Mouse (Mus musculus) midbrain, embryonic 14.5 days (tissue): ENCODE results near the gene Ganab. TPM values are rescaled to one million over a fixed set of nuclear protein-coding genes. Genes with fewer than 3 reads are reported as not detected.
A peak's percentile ranks its signal among the peaks of the same experiment; 100 is the strongest.

Experiments used
- ATAC-seq: fragments of 200-750 bp; cut with Nextera tagmentation; 2 replicates; pipeline ENCODE4 v1.8.0; 2017; ENCODE audit warnings: moderate number of reproducible peaks, moderate library complexity; ENCODE audit not compliant: low FRiP score, low TSS enrichment
- DNase-seq: peaks from one replicate; pipeline ENCODE4 v3.0.0-alpha.2; 2015
- H3K27ac ChIP-seq: fragments of 300-500 bp; sonication (generic); replicated peaks from 2 replicates; pipeline ENCODE4 v1.5.1; 2014; ENCODE audit warnings: mild to moderate bottlenecking, low read depth, low read length, moderate library complexity
- H3K27me3 ChIP-seq: fragments of 300-500 bp; sonication (generic); 2 replicates; pipeline ENCODE4 v1.6.1; 2014; ENCODE audit warnings: low read length, control low read depth, mixed read lengths; ENCODE audit not compliant: control insufficient read depth, insufficient read depth
- H3K36me3 ChIP-seq: fragments of 300-500 bp; sonication (generic); 2 replicates; pipeline ENCODE4 v1.6.1; 2014; ENCODE audit warnings: low read length, control low read depth; ENCODE audit not compliant: control insufficient read depth, insufficient read depth
- H3K4me1 ChIP-seq: fragments of 300-500 bp; sonication (generic); 2 replicates; pipeline ENCODE4 v1.6.1; 2014; ENCODE audit warnings: mild to moderate bottlenecking, antibody characterized with exemption, low read length, control low read depth; ENCODE audit not compliant: control insufficient read depth, insufficient read depth
- H3K4me2 ChIP-seq: fragments of 300-500 bp; sonication (generic); 2 replicates; pipeline ENCODE4 v1.6.1; 2014; ENCODE audit warnings: mild to moderate bottlenecking, low read length, moderate library complexity
- H3K4me3 ChIP-seq: fragments of 300-500 bp; sonication (generic); replicated peaks from 2 replicates; pipeline ENCODE4 v1.5.1; 2014; ENCODE audit warnings: low read depth, low read length
- H3K9ac ChIP-seq: fragments of 300-500 bp; sonication (generic); replicated peaks from 2 replicates; pipeline ENCODE4 v1.6.1; 2014; ENCODE audit warnings: mild to moderate bottlenecking, low read length, moderate library complexity
- H3K9me3 ChIP-seq: fragments of 300-500 bp; sonication (generic); 2 replicates; pipeline ENCODE4 v1.6.1; 2016; ENCODE audit warnings: low read length, control low read depth, mixed read lengths; ENCODE audit not compliant: control insufficient read depth
- WGBS: fragments of 180-500 bp; shearing (Covaris S2); extraction: QIAGEN DNeasy Blood & Tissue Kit; methylation state at CpG from one replicate; pipeline ENCODE4 v1.1.7; 2014; 5-methylcytosine and 5-hydroxymethylcytosine counted together
- polyA plus RNA-seq: library from polyadenylated mRNA; unstranded; fragments of >200 nt; fragmentation: Nextera tagmentation; extraction: Ambion mirVana; gene quantifications from 2 replicates; pipeline ENCODE4 v1.2.1, GENCODE M21; 2014

Ganab gene
- polyA plus RNA-seq, 1 experiment from 2014 or later = 83.3 TPM

- Histone ChIP-seq H3K9ac (peak overlapping the region; percentile 87), H3K4me3 (peak overlapping the region; percentile 85), H3K4me1 (peaks cover 18% of the 10 kb centered on the region), H3K36me3 (peaks cover 35% of the 10 kb centered on the region), H3K27ac (peak overlapping the region; percentile 85), H3K27me3 (no peaks in the 10 kb centered on the region), H3K9me3 (no peaks in the 10 kb centered on the region), H3K4me2 (peak overlapping the region; percentile 75)
- 19% methylated on average over 13 of the region's 13 CpGs for WGBS
- no peak for DNase-seq
- ATAC-seq = no peak
Observed at GRCm38 (mm10) chr19:8898576-8898975, 705 bp downstream of the Ganab start.

GRCm38 (mm10) chr19:8899079-8899478 lies 1.2 kb downstream of the Ganab start:
- Histone ChIP-seq H3K9ac (peak overlapping the region; percentile 87; the same call in 1 of the 2 replicates), H3K36me3 (peaks cover 39% of the 10 kb centered on the region), H3K9me3 (no peaks in the 10 kb centered on the region), H3K27ac (no peak overlapping the region), H3K4me2 (peak overlapping the region; percentile 75), H3K4me1 (peaks cover 14% of the 10 kb centered on the region), H3K4me3 (peak overlapping the region; percentile 85), H3K27me3 (no peaks in the 10 kb centered on the region)
- 70% methylated on average over 3 of the region's 3 CpGs for WGBS
- no peak for DNase-seq
- ATAC-seq = no peak

DNA sequence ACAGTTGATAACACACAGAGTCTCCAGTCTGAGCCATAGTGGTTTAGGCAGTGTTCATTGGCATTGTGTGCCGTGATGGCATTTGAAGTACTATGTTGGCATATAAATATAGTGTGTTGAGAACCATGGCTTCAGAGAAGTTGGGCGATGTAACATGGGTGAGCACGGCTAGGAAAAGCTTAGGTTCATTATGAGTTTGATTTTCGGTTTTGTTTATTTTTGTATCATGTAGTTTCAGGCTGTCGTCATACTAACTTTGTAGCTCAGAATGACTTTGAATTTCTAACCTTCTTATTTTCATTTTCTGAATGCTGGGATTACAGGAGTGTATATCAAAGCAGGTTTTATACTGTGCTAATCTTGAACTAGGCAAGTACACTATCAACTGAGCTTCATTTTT lies 5.5 kb downstream of the Ganab start:
- no peak for ATAC-seq
- DNase-seq = no peak
- Histone ChIP-seq H3K9me3 (no peaks in the 10 kb centered on the region), H3K4me1 (peaks cover 7% of the 10 kb centered on the region; the same call in 1 of the 2 replicates), H3K9ac (no peak overlapping the region), H3K4me2 (no peak overlapping the region), H3K36me3 (peaks cover 62% of the 10 kb centered on the region), H3K27me3 (no peaks in the 10 kb centered on the region), H3K27ac (no peak overlapping the region), H3K4me3 (no peak overlapping the region)
- WGBS = 96% methylated on average over 5 of the region's 5 CpGs

- Histone ChIP-seq H3K9ac (no peak overlapping the region), H3K4me1 (no peaks in the 10 kb centered on the region), H3K27me3 (no peaks in the 10 kb centered on the region), H3K4me3 (no peak overlapping the region), H3K27ac (no peak overlapping the region), H3K9me3 (no peaks in the 10 kb centered on the region), H3K4me2 (no peak overlapping the region), H3K36me3 (peaks cover 97% of the 10 kb centered on the region)
- 93% methylated on average over 6 of the region's 6 CpGs for WGBS
- DNase-seq (no peak), ATAC-seq (no peak)
Observed at GRCm38 (mm10) chr19:8908531-8908930, 10.7 kb downstream of the Ganab start.

GRCm38 (mm10) chr19:8911810-8912209 lies 13.9 kb downstream of the Ganab start:
- Histone ChIP-seq H3K36me3 (peaks cover 100% of the 10 kb centered on the region), H3K9ac (no peak overlapping the region), H3K27me3 (no peaks in the 10 kb centered on the region), H3K4me2 (no peak overlapping the region), H3K27ac (no peak overlapping the region), H3K4me3 (no peak overlapping the region), H3K4me1 (no peaks in the 10 kb centered on the region), H3K9me3 (no peaks in the 10 kb centered on the region)
- DNase-seq = no peak
- WGBS = 96% methylated on average over 5 of the region's 5 CpGs
- ATAC-seq = no peak

GRCm38 (mm10) chr19:8914212-8914611 lies 16.3 kb downstream of the Ganab start:
- Histone ChIP-seq H3K4me1 (no peaks in the 10 kb centered on the region), H3K4me3 (no peak overlapping the region), H3K36me3 (peaks cover 80% of the 10 kb centered on the region), H3K27ac (no peak overlapping the region), H3K9me3 (no peaks in the 10 kb centered on the region), H3K27me3 (no peaks in the 10 kb centered on the region), H3K4me2 (no peak overlapping the region), H3K9ac (no peak overlapping the region)
- 94% methylated on average over 3 of the region's 3 CpGs for WGBS
- no peak for ATAC-seq
- no peak for DNase-seq

- H3K9me3 ChIP-seq = no peaks in the 10 kb centered on the region
- WGBS = 92% methylated on average over 3 of the region's 3 CpGs
- H3K4me2 ChIP-seq = no peak overlapping the region
- H3K36me3 ChIP-seq = peaks cover 35% of the 10 kb centered on the region
- H3K27ac ChIP-seq = no peak overlapping the region
- peaks cover 10% of the 10 kb centered on the region; the same call in 1 of the 2 replicates for H3K4me1 ChIP-seq
- H3K4me3 ChIP-seq = no peak overlapping the region
- DNase-seq (no peak), ATAC-seq (no peak)
- H3K27me3 ChIP-seq = no peaks in the 10 kb centered on the region
- H3K9ac ChIP-seq = no peak overlapping the region
Observed at GRCm38 (mm10) chr19:8919000-8919399, 21.1 kb downstream of the Ganab start.

DNA sequence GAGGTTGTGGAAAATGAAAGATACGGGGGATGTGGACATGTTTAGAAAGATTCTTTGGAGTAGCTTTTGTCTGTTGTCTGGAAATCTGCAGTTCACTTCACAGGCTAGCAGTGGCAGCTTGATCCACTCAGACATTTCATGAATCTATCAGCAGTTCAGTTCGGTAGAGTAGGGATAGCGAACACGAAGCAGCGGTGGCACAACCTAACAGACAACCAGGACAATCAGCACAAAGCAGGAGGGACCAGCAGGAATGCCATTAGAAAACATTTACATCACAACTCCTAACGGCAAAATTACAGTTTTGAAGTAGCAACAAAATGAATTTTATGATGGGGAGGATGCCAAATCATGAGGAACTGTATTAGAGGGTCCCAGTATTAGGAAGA lies 21.8 kb downstream of the Ganab start:
- WGBS = 73% methylated on average over 6 of the region's 6 CpGs
- no peak for ATAC-seq

GRCm38 (mm10) chr19:8920073-8920736 lies 22.3 kb downstream of the Ganab start, which contains the start of gene B3gat3:
TSS of gene B3gat3 (plus strand) at chr19:8920374.
- peak within 1 kb of the TSS; percentile 62 for H3K4me2 ChIP-seq
- H3K27ac ChIP-seq = peak within 1 kb of the TSS; percentile 85
- peaks cover 29% of the 10 kb centered on the region for H3K36me3 ChIP-seq
- peak within 1 kb of the TSS; percentile 83 for H3K4me3 ChIP-seq
- H3K9ac ChIP-seq = peak within 1 kb of the TSS; percentile 80
- DNase-seq = peak; percentile 95
- 2% methylated on average over 50 of the region's 50 CpGs for WGBS
- ATAC-seq = peak; percentile 96
- H3K9me3 ChIP-seq = no peaks in the 10 kb centered on the region
- H3K4me1 ChIP-seq = peaks cover 10% of the 10 kb centered on the region; the same call in 1 of the 2 replicates
- no peaks in the 10 kb centered on the region for H3K27me3 ChIP-seq

More for the DNA sequence above, 21.8 kb downstream of the Ganab start:
- Histone ChIP-seq H3K9me3 (no peaks in the 10 kb centered on the region), H3K9ac (peak overlapping the region; percentile 80; the same call in 1 of the 2 replicates), H3K4me1 (peaks cover 10% of the 10 kb centered on the region; the same call in 1 of the 2 replicates), H3K36me3 (peaks cover 32% of the 10 kb centered on the region), H3K4me3 (peak overlapping the region; percentile 83), H3K4me2 (peak overlapping the region; percentile 62), H3K27me3 (no peaks in the 10 kb centered on the region), H3K27ac (peak overlapping the region; percentile 85)
- DNase-seq = no peak
